Mouse (Mus musculus): Measurements from ENCODE around the gene Sorcs2. TPM values are rescaled to one million over a fixed set of nuclear protein-coding genes. Genes with fewer than 3 reads are reported as not detected.

The Sorcs2 gene
- total RNA-seq (2021) = 13.2 and 13.4 TPM in 2 replicates
- long read RNA-seq, partial matches to known transcripts = 1 of 4 reads
- long read RNA-seq, other reads (novel, unspliced or antisense) = 3 of 4 reads

- peak; percentile 89 for DNase-seq
Observed at GRCm38 (mm10) chr5:36397837-36398282, at the start of gene Sorcs2. Sorcs2 (minus strand) TSS chr5:36398139.

DNA sequence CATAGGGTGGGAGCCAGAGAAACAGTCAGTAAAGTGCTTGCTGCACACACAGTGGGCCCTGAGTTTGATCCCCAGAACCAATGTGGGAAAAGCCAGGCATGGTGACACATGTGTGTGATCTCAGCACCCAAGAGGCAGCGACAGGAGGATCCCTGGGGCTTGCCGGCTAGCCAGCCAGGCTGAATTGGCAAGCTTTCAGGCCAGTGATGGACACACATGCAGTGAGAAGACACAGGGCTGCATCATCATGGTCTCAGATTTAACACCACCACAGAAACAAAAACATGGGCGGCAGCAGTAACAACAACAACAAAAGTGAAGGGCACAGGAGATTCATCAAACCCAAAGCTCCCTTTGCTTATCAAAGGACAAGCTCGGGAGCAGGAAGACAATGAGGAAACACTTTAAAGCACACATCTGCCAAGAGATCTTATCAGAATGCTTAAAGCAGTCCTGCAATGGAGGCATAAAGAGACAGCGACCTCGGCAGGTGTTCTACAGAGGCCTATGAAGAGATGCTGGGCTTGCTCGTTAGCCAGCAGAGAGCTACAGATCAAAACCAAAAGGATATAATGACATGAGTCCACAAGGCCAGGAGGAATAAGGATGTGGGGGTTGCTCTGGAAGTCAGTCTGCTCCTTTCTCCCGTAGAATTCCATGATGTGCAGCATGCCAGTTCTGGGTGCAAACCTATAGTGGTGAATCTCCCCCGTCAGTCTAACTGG is 48.4 kb upstream of the Sorcs2 start:
- DNase-seq = no peak

GRCm38 (mm10) chr5:36445028-36445427 is 47.1 kb upstream of the Sorcs2 start:
- no peak for DNase-seq

GRCm38 (mm10) chr5:36444611-36445010 is 46.7 kb upstream of the Sorcs2 start:
- DNase-seq = peak; percentile 17

DNA sequence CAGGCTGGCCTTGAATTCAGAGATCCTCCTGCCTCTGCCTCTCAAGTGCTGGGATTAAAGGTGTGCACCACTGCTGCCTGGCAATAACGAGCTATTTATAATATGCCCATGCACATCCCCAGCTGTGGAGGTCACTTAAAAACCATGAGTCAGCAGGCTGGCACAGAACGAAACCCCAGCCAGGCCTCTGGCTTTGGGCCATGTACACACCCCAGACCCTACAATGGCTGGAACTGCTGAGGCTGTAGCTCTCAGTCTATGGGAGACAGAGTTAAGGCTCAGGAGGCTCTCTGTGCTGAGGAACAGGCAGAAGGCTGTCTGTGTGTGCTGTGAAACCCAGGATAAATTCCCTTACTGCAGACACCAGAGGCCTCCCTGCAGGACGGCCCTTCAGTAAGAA is 42.8 kb upstream of the Sorcs2 start:
- peak; percentile 48 for DNase-seq

- DNase-seq = no peak
Observed at GRCm38 (mm10) chr5:36436858-36437257, 38.9 kb upstream of the Sorcs2 start.

DNA sequence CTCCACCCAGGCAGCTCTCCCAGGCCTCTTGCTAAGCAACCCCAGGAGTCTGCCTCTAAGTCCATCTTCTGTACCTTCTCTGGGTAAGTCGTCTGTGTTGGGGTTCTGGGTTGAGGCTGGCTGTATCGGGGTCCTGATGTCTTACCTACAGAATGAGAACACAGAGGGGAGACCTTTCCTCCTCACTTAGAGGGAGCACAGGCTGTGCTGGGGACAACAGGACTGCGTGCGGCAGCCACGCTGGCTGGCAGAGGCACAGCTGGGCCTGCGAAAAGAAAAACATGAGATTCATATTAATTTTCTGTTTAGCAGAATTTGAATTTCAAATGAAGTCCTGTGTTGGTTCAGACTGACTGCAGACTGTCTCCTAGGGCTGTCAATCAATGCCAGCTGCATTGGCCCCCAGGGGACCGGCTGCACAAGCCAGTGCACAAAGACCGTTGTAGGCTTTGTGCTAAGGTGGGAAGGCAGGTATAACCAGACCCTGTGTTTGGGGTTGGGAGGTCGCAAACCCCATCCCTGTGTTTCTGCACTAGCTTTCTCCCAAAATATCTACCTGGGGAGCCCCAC is 36.5 kb upstream of the Sorcs2 start:
- DNase-seq = no peak

DNA sequence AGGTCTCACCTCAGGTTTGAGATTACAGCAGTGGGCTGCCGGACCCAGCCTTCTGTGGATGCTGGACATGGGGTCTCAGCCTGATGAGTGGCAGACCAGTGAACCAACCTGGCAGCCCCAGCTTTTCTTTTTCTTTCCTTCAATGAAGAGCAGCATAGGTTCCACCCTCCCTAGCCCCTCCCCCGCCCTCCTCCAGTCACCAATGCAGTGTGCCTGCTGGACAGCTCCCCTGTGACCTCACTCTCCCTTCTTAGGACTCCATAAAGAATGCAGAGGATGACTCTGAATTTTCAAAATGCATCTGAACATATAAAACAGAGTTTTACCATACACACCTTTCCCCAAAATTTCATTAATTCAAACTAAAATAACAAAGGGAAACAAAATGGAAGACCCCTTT is 33.8 kb upstream of the Sorcs2 start:
- no peak for DNase-seq

- DNase-seq = no peak
Observed at GRCm38 (mm10) chr5:36429551-36429950, 31.6 kb upstream of the Sorcs2 start.

- peak; percentile 39 for DNase-seq
Observed at GRCm38 (mm10) chr5:36427831-36428230, 29.9 kb upstream of the Sorcs2 start.

DNA sequence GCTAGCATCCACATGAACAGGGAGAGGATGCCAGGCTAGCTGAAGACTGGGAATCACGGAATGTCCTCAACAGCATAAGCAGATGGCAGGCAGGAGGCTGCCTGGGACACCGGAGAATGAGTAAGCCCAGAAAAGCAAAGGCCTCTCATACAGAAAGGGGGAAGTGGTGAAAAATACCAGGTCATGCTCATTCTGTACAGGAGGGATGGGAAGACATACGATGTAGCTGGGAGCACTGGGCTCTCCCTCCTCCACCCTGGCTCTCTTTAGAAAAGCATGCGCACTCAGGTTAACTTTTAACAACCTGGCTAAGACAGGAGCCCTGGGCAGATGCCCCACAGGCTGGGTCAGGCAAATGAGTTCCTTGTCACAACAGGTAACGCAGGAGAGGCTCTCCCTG is 28.5 kb upstream of the Sorcs2 start:
- no peak for DNase-seq

GRCm38 (mm10) chr5:36424676-36425075 is 26.7 kb upstream of the Sorcs2 start:
- DNase-seq = no peak

- DNase-seq = no peak
Observed at GRCm38 (mm10) chr5:36422689-36423088, 24.8 kb upstream of the Sorcs2 start.

DNA sequence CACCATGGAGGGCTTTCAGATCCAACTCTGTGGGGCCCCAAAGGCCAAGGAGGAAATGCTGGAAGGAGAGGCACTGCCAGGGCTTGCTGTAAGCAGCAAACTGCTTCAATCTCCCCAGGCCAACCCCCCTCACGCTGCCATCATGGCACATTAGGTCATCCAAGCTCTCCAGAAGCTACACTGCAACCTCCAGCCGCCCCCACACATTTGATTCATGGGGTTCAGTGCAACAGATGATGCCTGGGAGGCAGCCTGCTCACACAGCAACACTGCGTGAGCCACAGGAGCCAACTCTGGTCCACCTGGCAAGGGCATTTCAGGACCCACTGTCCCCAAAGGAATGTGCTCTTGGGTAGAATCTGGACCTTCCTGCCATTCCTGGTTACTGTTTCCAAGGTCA is 21.9 kb upstream of the Sorcs2 start:
- no peak for DNase-seq

DNA sequence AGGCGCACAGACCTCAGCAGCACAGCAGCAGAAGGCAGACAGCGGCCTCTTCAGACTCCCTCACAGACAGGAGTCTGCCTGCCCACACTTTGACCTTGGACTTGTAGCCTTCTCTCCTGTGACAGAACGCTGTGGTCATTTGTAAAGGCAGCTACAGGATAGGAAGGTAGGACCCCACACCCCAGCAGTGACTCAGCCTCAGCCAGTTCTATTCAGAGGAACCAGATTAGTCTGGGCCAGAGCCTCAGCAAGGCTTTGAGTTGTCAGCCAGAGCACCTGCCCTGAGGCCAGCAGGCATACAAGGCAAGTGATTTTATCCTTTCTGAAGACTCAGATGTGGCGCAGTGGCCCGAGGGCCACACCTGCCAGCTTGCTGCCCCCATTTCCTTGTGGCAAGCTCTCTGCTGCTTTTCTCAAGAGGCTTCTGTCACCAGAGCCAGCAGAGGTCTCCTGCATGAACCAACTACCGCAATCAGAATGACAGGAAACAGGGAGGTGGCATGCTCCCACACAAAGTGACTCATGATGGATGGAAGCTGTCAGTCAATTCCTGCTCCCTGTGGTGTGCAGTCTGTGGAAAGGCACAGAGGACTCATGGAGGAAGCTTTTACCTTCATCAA is 16.9 kb upstream of the Sorcs2 start:
- DNase-seq = no peak

GRCm38 (mm10) chr5:36398463-36399364 is 775 bp upstream of the Sorcs2 start:
- DNase-seq = peak; percentile 66

DNA sequence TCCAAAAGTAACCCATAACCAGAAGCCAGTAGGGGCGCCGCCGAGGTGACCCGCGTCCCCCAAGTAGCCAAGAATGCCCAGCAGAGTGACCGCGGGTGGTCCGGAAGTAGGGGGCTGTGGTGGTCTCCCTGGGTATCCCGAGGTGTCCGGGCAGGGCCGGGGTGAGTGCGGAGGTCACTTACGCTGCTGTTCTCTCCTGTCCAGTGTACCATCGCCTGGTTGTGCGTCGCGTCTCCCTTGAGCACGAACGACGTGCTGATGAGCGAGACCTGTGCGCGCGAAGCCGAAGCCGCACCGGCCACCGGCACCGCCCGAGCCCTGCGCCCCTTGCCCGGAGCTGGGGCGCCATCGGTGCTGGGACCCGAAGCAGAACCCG is 567 bp downstream of the Sorcs2 start:
- no peak for DNase-seq

DNA sequence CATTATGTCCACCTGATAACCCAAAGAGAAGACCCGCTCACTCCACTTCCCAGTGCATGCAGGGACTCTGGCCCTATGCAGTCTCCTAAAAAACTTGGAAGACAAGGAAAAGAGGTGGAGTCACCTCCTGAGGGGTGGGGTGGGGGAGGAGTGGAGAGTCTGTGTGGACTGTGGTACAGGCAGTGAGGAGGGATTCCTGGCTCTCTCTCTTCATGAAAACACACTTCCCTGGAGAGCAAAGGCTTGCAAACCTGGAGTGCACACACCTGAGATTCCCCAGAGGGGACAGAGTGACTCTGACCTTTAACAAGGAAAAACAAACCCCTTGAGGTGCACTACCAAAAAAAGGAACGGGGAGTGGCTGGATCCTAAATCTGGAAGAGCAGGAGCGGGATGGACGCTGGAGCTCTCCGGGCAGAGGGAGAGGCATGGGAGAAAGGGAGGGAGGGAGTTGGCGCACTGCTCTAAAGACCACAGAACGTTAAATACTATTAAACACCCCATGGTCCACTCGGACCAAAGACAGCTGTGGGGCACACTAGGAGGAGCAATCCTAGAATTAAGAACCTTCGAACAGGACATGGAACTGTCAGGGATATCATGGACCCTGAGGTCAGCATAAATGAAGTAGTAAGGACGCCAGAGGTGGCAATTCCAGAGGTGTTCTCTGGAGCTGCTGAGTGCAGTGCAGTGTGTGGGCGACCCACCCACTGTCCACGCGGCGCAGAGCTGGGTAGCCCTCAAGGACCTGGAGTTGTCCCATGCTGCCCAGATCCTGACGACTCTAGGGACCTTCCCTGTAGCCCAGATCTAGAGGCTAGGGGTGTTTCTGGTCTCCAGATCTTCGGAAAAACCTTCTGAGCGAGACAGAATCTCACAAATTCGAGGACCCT is 1.2 kb downstream of the Sorcs2 start:
- no peak for DNase-seq

GRCm38 (mm10) chr5:36396011-36396410 is 1.9 kb downstream of the Sorcs2 start:
- peak; percentile 80 for DNase-seq

DNA sequence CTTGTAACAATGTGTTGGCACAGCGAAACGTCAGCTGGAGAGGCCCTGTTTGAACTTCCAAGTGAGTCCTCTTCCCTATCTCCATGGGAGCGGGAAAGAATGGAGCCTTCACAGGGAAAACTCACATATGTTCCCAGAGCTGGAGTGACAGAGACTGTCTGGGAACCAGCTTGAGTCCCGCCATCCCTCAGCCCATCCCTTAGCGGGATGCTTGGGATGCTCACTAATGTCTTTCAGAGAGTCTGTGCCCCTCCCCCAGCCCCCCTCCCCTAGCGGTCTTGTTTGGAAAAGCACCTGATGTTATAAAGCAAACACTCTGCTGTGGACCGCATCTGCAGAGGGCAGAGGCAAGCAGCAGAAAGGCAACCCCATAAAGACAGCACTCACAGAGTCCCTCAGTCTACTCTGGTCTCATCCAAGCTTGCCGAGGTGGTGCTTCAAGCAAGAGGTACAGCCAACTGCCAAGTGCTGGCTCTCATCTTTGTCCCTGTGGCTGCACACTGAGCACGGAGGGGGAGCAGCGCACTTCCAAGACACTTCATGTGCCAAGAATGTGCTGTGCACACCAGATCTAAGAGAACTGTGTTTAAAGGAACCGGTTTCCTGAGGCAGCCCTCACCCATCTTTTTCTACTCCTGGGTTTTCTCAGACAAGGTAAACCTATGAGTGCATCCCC is 3.0 kb downstream of the Sorcs2 start:
- no peak for DNase-seq

DNA sequence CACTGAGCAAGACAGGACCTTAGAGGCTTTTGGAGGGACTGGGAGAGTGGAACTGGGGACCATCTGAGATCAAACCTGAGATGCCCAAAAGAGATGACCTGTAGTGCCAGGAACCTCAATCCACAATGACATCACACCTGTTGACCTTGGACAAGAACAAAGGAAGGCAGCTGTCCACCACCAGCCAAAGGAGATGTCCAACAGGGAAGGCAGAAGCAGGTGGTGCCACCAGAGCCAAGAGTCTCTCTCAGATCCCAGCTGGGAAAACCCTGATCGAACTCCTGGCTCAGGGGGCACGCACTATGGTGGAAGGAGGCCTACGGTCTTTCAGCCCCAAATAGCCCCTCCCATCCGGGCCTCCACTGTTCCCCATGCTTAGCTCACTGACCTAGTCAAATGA is 6.2 kb downstream of the Sorcs2 start:
- no peak for DNase-seq

Data from adrenal gland, postnatal 25 days (tissue).